9 mouse cellular contexts compared by ENCODE assay signal in genomic region chr10:40339351-40339964, GRCm38 (mm10). TPM values are rescaled to one million over a fixed set of nuclear protein-coding genes. Genes with fewer than 3 reads are reported as not detected.
DNase-seq lines count a peak whose midpoint lies in the region; ATAC-seq lines count a peak whose summit lies in the region.
"Had no signal": no experiment of that assay in that cellular context is flagged by ENCODE, and none has a peak within 500 bp of the region (broad histone marks: within the 10 kb centered on the region; RNA-seq: fewer than 3 reads in every experiment).

TSS of gene Cdk19 (plus strand) at chr10:40339564.

- H3K4me3 ChIP-seq in hindbrain, embryonic 12.5 days = no peak within 1 kb of the TSS
- H3K4me3 ChIP-seq in hindbrain, embryonic 10.5 days = no peak within 1 kb of the TSS

- H3K27me3 ChIP-seq in hindbrain, embryonic 12.5 days = peaks cover 3% of the 10 kb centered on the region; the same call in 1 of the 2 replicates
- no peaks in the 10 kb centered on the region for H3K27me3 ChIP-seq in hindbrain, embryonic 10.5 days (ENCODE audit: insufficient read depth, poor library complexity, severe bottlenecking)

- no peak for ATAC-seq in hindbrain, embryonic 12.5 days (ENCODE audit: low FRiP score)

- DNase-seq in hindbrain, embryonic 10.5 days (ENCODE audit: low spot score) = no peak
- DNase-seq in 3134 (ENCODE audit: extremely low read depth, insufficient read length, low spot score) = peak; percentile 49
- peak; percentile 46 for DNase-seq in embryo, embryonic 10.5 days (ENCODE audit: low spot score)
- no peak for DNase-seq in layer of hippocampus, postnatal 36 days
- no peak for DNase-seq in ovary, postnatal 14 days (ENCODE audit: low spot score)
- DNase-seq in frontal cortex, postnatal 25 days (ENCODE audit: low spot score in 2 of 2) = no peak
- no peak for DNase-seq in cerebellum, adult 18-20 months

- H3K4me1 ChIP-seq in hindbrain, embryonic 12.5 days = no peaks in the 10 kb centered on the region
- H3K4me1 ChIP-seq in hindbrain, embryonic 10.5 days (replicated peaks) = peaks cover 5% of the 10 kb centered on the region; the same call in 1 of the 2 replicates

- no peaks in the 10 kb centered on the region for H3K36me3 ChIP-seq in hindbrain, embryonic 12.5 days
- H3K36me3 ChIP-seq in hindbrain, embryonic 10.5 days = no peaks in the 10 kb centered on the region

- no peak within 1 kb of the TSS for H3K4me2 ChIP-seq in hindbrain, embryonic 12.5 days (replicated peaks)

- no peak within 1 kb of the TSS for H3K27ac ChIP-seq in hindbrain, embryonic 12.5 days
- no peak within 1 kb of the TSS for H3K27ac ChIP-seq in hindbrain, embryonic 10.5 days
- H3K27ac ChIP-seq: liver, embryonic 14.5 days had no signal

- H3K9me3 ChIP-seq in hindbrain, embryonic 12.5 days (replicated peaks) = no peaks in the 10 kb centered on the region
- H3K9me3 ChIP-seq in hindbrain, embryonic 10.5 days = no peaks in the 10 kb centered on the region

- H3K9ac ChIP-seq in hindbrain, embryonic 12.5 days = no peak within 1 kb of the TSS
- H3K9ac ChIP-seq: liver, embryonic 14.5 days had no signal

- 36% methylated on average over 13 of the region's 13 CpGs for WGBS in hindbrain, embryonic 12.5 days
- 50% methylated on average over 13 of the region's 13 CpGs for WGBS in hindbrain, embryonic 10.5 days

RNA-seq across cellular contexts. Expression of gene Cdk19, which starts in this region (rescaled TPM):
- polyA plus RNA-seq in hindbrain, embryonic 12.5 days (2016; fragmentation: Nextera tagmentation; extraction: Ambion mirVana) = 15.0 and 16.7 TPM in 2 replicates
- 5.2 and 7.0 TPM in 2 replicates for polyA plus RNA-seq in hindbrain, embryonic 10.5 days (2016; fragmentation: Nextera tagmentation; extraction: Ambion mirVana)
- total RNA-seq in layer of hippocampus, postnatal 36 days (2021) = 10 to 100 TPM; 30.5 to 31.7 TPM

Comparison
In these comparisons a context has a peak if more than half of its experiments do, and no peak if none do; other contexts are left out.
1. DNase-seq: peak in 3134 (single experiment) and embryo, embryonic 10.5 days (single experiment); none in hindbrain, embryonic 10.5 days (single experiment), layer of hippocampus, postnatal 36 days (0 of 2), ovary, postnatal 14 days (single experiment), frontal cortex, postnatal 25 days (0 of 2) and cerebellum, adult 18-20 months (0 of 2).